Mouse (Mus musculus): ENCODE results near the gene Alox12e.

Gene Alox12e

DNA sequence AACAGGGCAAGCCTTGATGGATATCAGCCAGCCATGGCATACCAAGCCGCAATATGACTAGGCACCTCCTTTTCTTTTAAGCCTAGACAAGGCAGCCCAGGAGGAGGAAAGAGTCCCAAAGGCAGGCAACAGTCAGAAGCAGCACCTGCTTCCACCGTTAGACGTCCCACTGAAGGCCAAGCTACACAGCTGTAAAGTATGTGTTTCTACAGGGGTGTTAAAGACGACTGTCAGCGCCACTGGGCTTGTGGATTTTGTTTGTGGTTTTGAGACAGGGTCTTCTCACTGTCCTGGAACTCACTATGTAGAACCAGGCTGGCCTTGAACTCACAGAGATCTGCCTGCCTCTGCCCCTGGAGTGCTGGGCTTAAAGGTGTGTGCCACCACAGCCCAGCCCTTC, 36.7 kb downstream of the Alox12e start:
- no peak for DNase-seq (ENCODE audit: low spot score in 2 of 2)

DNA sequence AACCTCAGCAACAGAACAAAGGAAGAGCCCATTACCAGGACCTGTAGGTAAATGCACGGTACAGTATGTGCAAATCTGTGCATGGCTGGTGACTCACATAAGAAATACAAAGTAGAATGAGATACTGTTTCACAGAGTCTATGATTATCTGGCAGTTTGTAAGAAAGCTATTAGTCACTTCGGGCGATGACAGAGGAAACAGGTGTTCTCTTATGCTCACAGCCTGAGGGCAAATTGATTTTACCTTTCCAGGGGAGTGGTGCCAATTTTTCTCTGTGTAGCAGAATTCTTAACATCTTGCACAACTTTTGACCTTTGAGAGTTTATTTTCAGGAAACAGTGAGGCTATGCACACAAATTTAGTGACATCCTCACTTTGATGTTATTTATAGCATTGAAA, 37.7 kb downstream of the Alox12e start:
- no peak for DNase-seq (ENCODE audit: low spot score in 2 of 2)

DNA sequence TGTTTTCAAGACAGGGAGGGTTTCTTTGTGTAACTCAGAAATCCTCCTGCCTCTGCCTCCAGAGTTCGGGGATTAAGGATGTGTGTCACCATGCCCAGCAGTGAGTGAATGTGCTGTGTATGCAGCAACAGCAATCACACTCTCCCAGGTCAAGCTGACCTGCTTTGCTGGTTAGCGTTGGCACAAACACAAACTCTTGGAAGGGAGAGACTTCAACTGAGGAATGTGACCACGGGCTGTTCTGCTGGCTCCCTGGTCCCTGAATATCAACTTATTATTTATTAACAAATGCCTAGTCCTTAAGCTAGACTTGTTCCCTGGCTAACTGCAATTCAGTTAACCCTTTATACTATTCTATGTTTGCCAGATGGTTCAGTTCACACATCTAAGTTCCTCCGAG, 38.8 kb downstream of the Alox12e start:
- DNase-seq (ENCODE audit: low spot score in 2 of 2): no peak

DNA sequence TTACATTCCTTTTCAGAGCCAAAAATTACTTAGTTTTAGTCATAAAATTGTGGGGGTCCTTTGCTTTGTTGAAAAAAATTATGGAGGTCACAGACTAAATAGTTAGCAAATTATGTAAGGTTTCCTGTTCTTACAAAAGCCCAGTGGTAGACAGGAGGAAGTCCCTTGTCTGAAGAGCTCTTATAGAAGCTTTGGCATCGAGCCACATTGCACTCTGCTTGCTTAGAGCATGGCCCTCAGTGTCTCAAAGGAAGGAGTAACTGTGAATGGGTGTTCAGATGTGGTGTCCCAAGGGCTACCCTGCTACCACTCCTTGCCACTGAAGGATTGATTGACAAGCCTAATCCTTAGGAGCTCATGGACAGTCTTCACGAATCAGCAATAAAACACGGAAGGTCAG, 42.0 kb downstream of the Alox12e start:
- DNase-seq (ENCODE audit: low spot score in 2 of 2): no peak

DNA sequence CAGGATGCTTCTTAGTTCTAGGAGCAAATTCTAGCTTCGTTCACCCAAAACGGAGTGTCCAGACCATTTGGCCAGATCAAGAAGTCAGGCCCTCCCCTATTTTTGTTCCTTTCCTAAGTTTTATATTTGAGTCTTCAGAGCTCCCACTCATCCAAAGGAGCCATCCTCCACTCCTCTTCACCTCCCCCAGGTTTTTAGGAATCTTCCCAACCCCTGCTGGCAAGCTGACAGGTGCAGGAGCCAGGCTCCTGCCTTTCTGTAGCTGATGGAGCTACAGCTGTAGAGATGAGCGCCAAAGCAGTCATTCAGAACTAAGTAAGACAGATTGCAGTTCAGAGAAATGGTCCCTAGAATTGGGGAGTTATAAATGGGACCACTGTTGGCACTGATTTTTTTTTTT, 43.5 kb downstream of the Alox12e start:
- DNase-seq (ENCODE audit: low spot score in 2 of 2): no peak

DNA sequence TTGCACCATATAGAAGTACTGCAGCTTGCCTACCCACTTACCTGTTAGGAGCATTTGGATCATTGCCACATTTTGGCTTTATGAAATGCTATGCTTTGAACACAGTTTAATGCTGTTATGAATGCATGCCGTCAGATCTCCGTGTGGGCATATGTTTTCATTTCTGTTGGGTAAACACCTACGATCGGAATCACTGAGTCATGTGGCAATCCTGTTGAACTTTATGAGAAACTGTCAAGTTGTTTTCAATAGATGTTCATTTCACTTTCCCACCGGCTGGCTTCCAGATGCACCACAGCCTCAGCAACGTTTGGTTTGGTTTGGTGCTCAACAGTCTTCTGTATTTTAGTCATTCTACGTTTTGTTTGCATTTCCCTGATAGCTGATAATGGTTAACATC, 50.8 kb downstream of the Alox12e start:
- DNase-seq (ENCODE audit: low spot score in 2 of 2): no peak

DNA sequence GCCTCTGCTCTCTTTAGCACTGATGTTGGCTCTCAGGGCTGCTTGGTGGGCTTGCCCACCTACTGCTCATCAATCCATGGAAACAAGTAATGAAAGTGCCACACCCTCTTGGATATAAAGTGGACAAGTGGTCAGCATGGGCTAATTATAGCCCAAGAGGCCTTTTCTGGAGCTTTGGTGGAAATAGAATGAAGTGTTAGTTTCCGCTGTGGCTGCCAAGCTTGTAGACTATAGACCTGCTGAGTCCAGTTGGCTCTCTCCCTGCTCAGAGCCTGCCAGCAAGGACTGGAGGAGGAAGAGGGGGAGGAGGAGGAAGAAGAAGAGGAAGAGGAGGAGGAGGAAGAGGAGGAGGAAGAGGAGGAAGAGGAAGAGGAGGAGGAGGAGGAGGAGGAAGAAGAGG, 56.0 kb downstream of the Alox12e start:
- DNase-seq (ENCODE audit: low spot score in 2 of 2): no peak

DNA sequence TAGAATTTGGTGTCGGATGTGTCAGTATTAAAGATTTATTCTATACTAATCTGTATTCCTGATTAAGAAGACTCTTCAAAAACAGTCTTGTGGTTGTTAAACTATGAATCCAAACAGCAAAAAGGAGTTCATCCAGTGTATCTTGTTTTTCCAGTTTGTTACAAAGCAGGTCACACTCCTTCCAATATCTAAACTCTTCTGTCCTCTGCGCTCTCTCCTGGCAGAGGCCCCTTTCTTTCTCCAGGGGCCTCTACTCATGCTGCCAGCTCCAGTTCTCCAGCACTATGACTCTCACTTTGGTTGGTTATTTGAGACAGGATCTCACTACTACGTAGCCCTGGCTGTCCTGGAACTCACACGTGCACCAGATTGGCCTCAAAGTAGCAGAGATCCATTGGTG, 56.6 kb downstream of the Alox12e start:
- no peak for DNase-seq (ENCODE audit: low spot score in 2 of 2)

Measured in right cerebral cortex, postnatal 36 days (tissue).